Mouse (Mus musculus) G1E (cell line): ENCODE data around the gene Cox14.

Source experiments
- CTCF ChIP-seq: IDR thresholded peaks from 2 replicates; pipeline ENCODE4 v1.5.1; 2012; ENCODE audit warnings: low read depth, low read length, inconsistent platforms, mixed read lengths
- GATA1 ChIP-seq: IDR thresholded peaks from 2 replicates; pipeline ENCODE4 v1.6.1; 2012; ENCODE audit warnings: borderline replicate concordance, low read length, inconsistent platforms, mixed read lengths

DNA sequence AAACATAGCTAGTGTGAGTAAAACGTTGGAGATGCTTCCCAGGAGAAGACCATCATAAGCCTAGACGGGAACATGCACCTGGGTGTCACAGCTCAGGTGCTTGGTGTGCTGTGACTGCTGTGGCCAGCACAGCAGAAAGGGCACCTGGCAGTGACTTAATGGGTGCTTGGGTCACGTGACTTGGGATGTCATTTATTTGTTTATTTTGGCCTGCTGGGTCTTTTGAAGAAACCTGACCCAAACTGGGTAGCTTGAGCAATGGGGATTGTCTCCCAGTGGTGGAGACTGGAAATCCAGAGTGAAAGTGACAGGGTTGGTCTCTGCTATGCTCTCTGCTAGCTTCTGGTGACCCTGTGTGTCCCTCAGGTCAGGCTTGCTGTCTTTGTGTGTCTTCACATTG lies 13.9 kb upstream of the Cox14 start:
- TF ChIP-seq CTCF (no peak), GATA1 (no peak)
